Mouse (Mus musculus) spleen, postnatal 4 days (tissue): Measurements from ENCODE around the gene Cmpk2.
A peak's percentile ranks its signal among the peaks of the same experiment; 100 is the strongest.

ENCODE experiments used
- DNase-seq, 2 experiments: peaks; one replicate each; pipeline ENCODE4 v3.0.0; 2022; ENCODE audit warnings: low spot score in 2 of 2

Gene Cmpk2

GRCm38 (mm10) chr12:26478196-26479004 lies 9.4 kb downstream of the Cmpk2 start:
- DNase-seq, result no peak

GRCm38 (mm10) chr12:26485738-26486580 lies 17.0 kb downstream of the Cmpk2 start:
- peak; percentile 62 to 70 for DNase-seq

- peak in 1 of 2 experiments; percentile 35 for DNase-seq
Observed at GRCm38 (mm10) chr12:26487874-26488616, 19.0 kb downstream of the Cmpk2 start.

- DNase-seq, result no peak
Observed at GRCm38 (mm10) chr12:26488617-26489274, 19.7 kb downstream of the Cmpk2 start.

GRCm38 (mm10) chr12:26489942-26490341 lies 20.9 kb downstream of the Cmpk2 start:
- DNase-seq, result no peak

GRCm38 (mm10) chr12:26501042-26501441 lies 32.0 kb downstream of the Cmpk2 start:
- no peak for DNase-seq

- no peak for DNase-seq
Observed at GRCm38 (mm10) chr12:26510971-26511370, 42.0 kb downstream of the Cmpk2 start.

- no peak for DNase-seq
Observed at GRCm38 (mm10) chr12:26518206-26518605, 49.2 kb downstream of the Cmpk2 start.

- DNase-seq, result no peak
Observed at GRCm38 (mm10) chr12:26524943-26525697, 56.1 kb downstream of the Cmpk2 start.

- no peak for DNase-seq
Observed at GRCm38 (mm10) chr12:26525698-26526026, 56.7 kb downstream of the Cmpk2 start.
